Mouse (Mus musculus) lung, postnatal 0 days (tissue): ENCODE results near the gene Cdcp2. TPM values are rescaled to one million over a fixed set of nuclear protein-coding genes. Genes with fewer than 3 reads are reported as not detected.

Experiments
- ATAC-seq: fragments of 200-750 bp; cut with Nextera tagmentation; 2 replicates; pipeline ENCODE4 v1.8.0; 2017; ENCODE audit warnings: moderate library complexity
- DNase-seq: peaks from one replicate; pipeline ENCODE4 v3.0.0-alpha.2; 2016; ENCODE audit warnings: low spot score
- H3K27ac ChIP-seq: fragments of 300-500 bp; sonication (generic); 2 replicates; pipeline ENCODE4 v1.5.1; 2014; ENCODE audit warnings: antibody characterized with exemption, mild to moderate bottlenecking, low read length, mixed read lengths
- H3K27me3 ChIP-seq: fragments of 300-500 bp; sonication (generic); replicated peaks from 2 replicates; pipeline ENCODE4 v1.6.1; 2014; ENCODE audit warnings: low read length, mixed read lengths; ENCODE audit not compliant: insufficient read depth
- H3K36me3 ChIP-seq: fragments of 300-500 bp; sonication (generic); 2 replicates; pipeline ENCODE4 v1.6.1; 2014; ENCODE audit warnings: low read length, mixed read lengths; ENCODE audit not compliant: insufficient read depth
- H3K4me1 ChIP-seq: fragments of 300-500 bp; sonication (generic); 2 replicates; pipeline ENCODE4 v1.6.1; 2014; ENCODE audit warnings: antibody characterized with exemption, low read depth, low read length, mixed read lengths; ENCODE audit not compliant: insufficient read depth
- H3K4me2 ChIP-seq: fragments of 300-500 bp; sonication (generic); replicated peaks from 2 replicates; pipeline ENCODE4 v1.6.1; 2014; ENCODE audit warnings: low read depth, mild to moderate bottlenecking, low read length, moderate library complexity, mixed read lengths
- H3K4me3 ChIP-seq: fragments of 300-500 bp; sonication (generic); 2 replicates; pipeline ENCODE4 v1.5.1; 2014; ENCODE audit warnings: low read depth, low read length
- H3K9ac ChIP-seq: fragments of 300-500 bp; sonication (generic); replicated peaks from 2 replicates; pipeline ENCODE4 v1.6.1; 2014; ENCODE audit warnings: low read depth, mild to moderate bottlenecking
- H3K9me3 ChIP-seq: fragments of 300-500 bp; sonication (generic); 2 replicates; pipeline ENCODE4 v1.6.1; 2016; ENCODE audit warnings: low read length, mixed read lengths
- CTCF ChIP-seq: IDR thresholded peaks from 2 replicates; pipeline ENCODE4 v1.5.1; 2016; ENCODE audit warnings: antibody characterized with exemption, mild to moderate bottlenecking
- EP300 ChIP-seq: IDR thresholded peaks from 2 replicates; pipeline ENCODE4 v1.6.1; 2016; ENCODE audit warnings: antibody characterized with exemption, mild to moderate bottlenecking, control low read depth
- WGBS: fragments of 180-500 bp; shearing (Covaris S2); extraction: QIAGEN DNeasy Blood & Tissue Kit; methylation state at CpG from one replicate; pipeline ENCODE4 v1.1.7; 2014; 5-methylcytosine and 5-hydroxymethylcytosine counted together
- polyA plus RNA-seq: library from polyadenylated mRNA; unstranded; fragments of >200 nt; fragmentation: Nextera tagmentation; extraction: Ambion mirVana; gene quantifications from 2 replicates; pipeline ENCODE4 v1.2.1, GENCODE M21; 2015

Cdcp2 gene
- polyA plus RNA-seq, 1 experiment from 2014 or later: 0.14 TPM

GRCm38 (mm10) chr4:107150991-107151390, 54.3 kb downstream of the Cdcp2 start:
- no peak overlapping the region for H3K4me3 ChIP-seq
- H3K4me1 ChIP-seq: no peaks in the 10 kb centered on the region
- no peak for DNase-seq
- ATAC-seq: no peak
- no peaks in the 10 kb centered on the region; the same call in 1 of the 2 replicates for H3K36me3 ChIP-seq
- no peak for TF ChIP-seq CTCF
- no peak for TF ChIP-seq EP300
- H3K27me3 ChIP-seq: no peaks in the 10 kb centered on the region
- no peak overlapping the region for H3K4me2 ChIP-seq
- no peak overlapping the region for H3K9ac ChIP-seq
- H3K27ac ChIP-seq: no peak overlapping the region
- 87% methylated on average over 6 of the region's 6 CpGs for WGBS
- H3K9me3 ChIP-seq: no peaks in the 10 kb centered on the region

- Histone ChIP-seq H3K4me3 (no peak overlapping the region), H3K4me1 (no peaks in the 10 kb centered on the region), H3K36me3 (peaks cover 10% of the 10 kb centered on the region; the same call in 1 of the 2 replicates), H3K4me2 (no peak overlapping the region), H3K27ac (no peak overlapping the region), H3K9me3 (no peaks in the 10 kb centered on the region), H3K27me3 (no peaks in the 10 kb centered on the region), H3K9ac (no peak overlapping the region)
- no peak for TF ChIP-seq EP300
- TF ChIP-seq CTCF: no peak
- 81% methylated on average over 8 of the region's 8 CpGs for WGBS
- ATAC-seq: no peak
- no peak for DNase-seq
Observed at GRCm38 (mm10) chr4:107152571-107152970, 55.9 kb downstream of the Cdcp2 start.

- Histone ChIP-seq H3K9ac (no peak overlapping the region), H3K4me1 (no peaks in the 10 kb centered on the region), H3K9me3 (no peaks in the 10 kb centered on the region), H3K27ac (no peak overlapping the region), H3K36me3 (peaks cover 15% of the 10 kb centered on the region; the same call in 1 of the 2 replicates), H3K4me2 (no peak overlapping the region), H3K27me3 (no peaks in the 10 kb centered on the region), H3K4me3 (no peak overlapping the region)
- no peak for ATAC-seq
- no peak for TF ChIP-seq CTCF
- no peak for DNase-seq
- WGBS: 74% methylated on average over 4 of the region's 4 CpGs
Observed at GRCm38 (mm10) chr4:107156983-107157401, 60.3 kb downstream of the Cdcp2 start.

GRCm38 (mm10) chr4:107159166-107159773, 62.6 kb downstream of the Cdcp2 start:
- Histone ChIP-seq H3K27me3 (no peaks in the 10 kb centered on the region), H3K9me3 (no peaks in the 10 kb centered on the region), H3K27ac (no peak overlapping the region), H3K9ac (no peak overlapping the region), H3K4me2 (no peak overlapping the region), H3K36me3 (peaks cover 15% of the 10 kb centered on the region; the same call in 1 of the 2 replicates), H3K4me1 (no peaks in the 10 kb centered on the region), H3K4me3 (no peak overlapping the region)
- DNase-seq (no peak), ATAC-seq (no peak)
- 77% methylated on average over 11 of the region's 11 CpGs for WGBS
- no peak for TF ChIP-seq EP300

- Histone ChIP-seq H3K4me2 (no peak overlapping the region), H3K27me3 (no peaks in the 10 kb centered on the region), H3K36me3 (peaks cover 15% of the 10 kb centered on the region; the same call in 1 of the 2 replicates), H3K9me3 (no peaks in the 10 kb centered on the region), H3K9ac (no peak overlapping the region), H3K27ac (no peak overlapping the region), H3K4me3 (no peak overlapping the region), H3K4me1 (no peaks in the 10 kb centered on the region)
- ATAC-seq (no peak), DNase-seq (no peak)
- 90% methylated on average over 8 of the region's 8 CpGs for WGBS
- TF ChIP-seq EP300 (no peak), CTCF (no peak)
Observed at GRCm38 (mm10) chr4:107160181-107160580, 63.5 kb downstream of the Cdcp2 start.

Other genes with a start within 250 kb of the Cdcp2 start
- gene Ssbp3, start 186.2 kb upstream of the Cdcp2 start, polyA plus RNA-seq: 40.2 and 49.8 TPM in 2 replicates
- 48.4 and 53.4 TPM in 2 replicates for gene Mrpl37, start 30.0 kb upstream of the Cdcp2 start, polyA plus RNA-seq
- gene Cyb5rl, start 29.9 kb upstream of the Cdcp2 start, polyA plus RNA-seq: 4.9 and 5.4 TPM in 2 replicates
- 790 and 798 TPM in 2 replicates for gene Tmem59, start 81.5 kb downstream of the Cdcp2 start, polyA plus RNA-seq
- gene Tceanc2, start 82.2 kb downstream of the Cdcp2 start, polyA plus RNA-seq: 20.7 and 22.0 TPM in 2 replicates
- 3.5 and 3.8 TPM in 2 replicates for gene Ldlrad1, start 112.3 kb downstream of the Cdcp2 start, polyA plus RNA-seq
- gene Lrrc42, start 156.6 kb downstream of the Cdcp2 start, polyA plus RNA-seq: 37.8 and 41.3 TPM in 2 replicates
- gene Hspb11, start 156.7 kb downstream of the Cdcp2 start, polyA plus RNA-seq: 44.6 and 51.3 TPM in 2 replicates
- gene Dio1, start 210.3 kb downstream of the Cdcp2 start, polyA plus RNA-seq: 0.33 and 0.82 TPM in 2 replicates
- gene Yipf1, start 217.5 kb downstream of the Cdcp2 start, polyA plus RNA-seq: 71.7 and 76.3 TPM in 2 replicates